Mouse (Mus musculus) limb, embryonic 10.5 days (tissue): ENCODE results near the gene Ube2l3. TPM values are rescaled to one million over a fixed set of nuclear protein-coding genes. Genes with fewer than 3 reads are reported as not detected.
A peak's percentile ranks its signal among the peaks of the same experiment; 100 is the strongest.

Source experiments
- DNase-seq: peaks from one replicate; pipeline ENCODE4 v3.0.0-alpha.2; 2017; ENCODE audit warnings: low spot score
- H3K27ac ChIP-seq: fragments of 300-500 bp; sonication (generic); 2 replicates; pipeline ENCODE4 v1.5.1; 2016; ENCODE audit warnings: mild to moderate bottlenecking
- H3K27me3 ChIP-seq: fragments of 300-500 bp; sonication (generic); 2 replicates; pipeline ENCODE4 v1.6.1; 2016; ENCODE audit warnings: low read depth, mild to moderate bottlenecking; ENCODE audit not compliant: poor library complexity, severe bottlenecking
- H3K36me3 ChIP-seq: fragments of 300-500 bp; sonication (generic); 2 replicates; pipeline ENCODE4 v1.6.1; 2016; ENCODE audit warnings: mild to moderate bottlenecking, moderate library complexity
- H3K4me1 ChIP-seq: fragments of 300-500 bp; sonication (generic); 2 replicates; pipeline ENCODE4 v1.6.1; 2016
- H3K4me3 ChIP-seq: fragments of 300-500 bp; sonication (generic); 2 replicates; pipeline ENCODE4 v1.5.1; 2016; ENCODE audit warnings: mild to moderate bottlenecking, moderate library complexity
- H3K9me3 ChIP-seq: fragments of 300-500 bp; sonication (generic); replicated peaks from 2 replicates; pipeline ENCODE4 v1.6.1; 2016; ENCODE audit warnings: mild to moderate bottlenecking
- WGBS: fragments of 180-500 bp; shearing (Covaris S2); methylation state at CpG from one replicate; pipeline ENCODE4 v1.1.7; 2016; 5-methylcytosine and 5-hydroxymethylcytosine counted together
- microRNA counts: library from miRNA; unstranded; fragments of <30 nt; microRNA quantifications from one replicate; lab custom pipeline; 2017
- microRNA-seq: library from miRNA; unstranded; fragments of <30 nt; microRNA quantifications from one replicate; pipeline ENCODE4, GENCODE M21; 2017
- polyA plus RNA-seq: library from polyadenylated mRNA; unstranded; fragments of >200 nt; fragmentation: Nextera tagmentation; extraction: Ambion mirVana; gene quantifications from 2 replicates; pipeline ENCODE4 v1.2.1, GENCODE M21; 2016

Gene Ube2l3
- polyA plus RNA-seq, 1 experiment from 2014 or later = 432 TPM

DNA sequence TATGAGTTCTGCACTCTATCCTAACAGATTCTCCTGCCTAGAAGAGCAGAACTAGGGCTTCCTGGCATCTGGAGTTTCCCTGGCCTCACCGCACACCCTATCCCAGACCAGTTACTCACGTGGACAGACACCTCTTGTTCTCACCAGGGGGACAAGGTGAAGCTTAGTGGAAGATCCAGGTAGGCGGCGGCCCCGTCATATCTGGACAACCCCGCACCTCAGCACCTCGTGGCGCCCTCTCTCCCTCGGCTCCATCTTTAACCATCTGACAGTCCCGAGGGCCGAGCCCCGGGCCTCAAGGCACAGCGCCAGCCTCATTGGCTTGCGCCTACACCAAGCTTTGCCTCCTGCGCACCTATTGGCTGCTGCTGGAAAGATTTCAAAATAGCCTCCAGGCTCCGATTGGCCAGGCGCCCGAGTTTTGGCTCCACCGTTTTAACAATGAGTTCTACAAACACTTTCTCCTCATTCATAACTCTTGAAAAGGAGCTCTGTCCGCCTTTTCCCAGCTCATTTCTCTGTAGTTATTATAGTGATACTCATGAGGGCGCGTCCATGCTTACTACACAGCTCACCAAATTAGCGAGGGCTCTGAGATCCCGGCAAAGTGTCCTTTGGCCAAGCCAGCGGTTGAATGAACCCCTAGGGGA, 77.5 kb downstream of the Ube2l3 start, which contains the start of gene 2610318N02Rik:
TSS of gene 2610318N02Rik (minus strand) at position 297 of the 650 bp plus-strand sequence.
- Histone ChIP-seq H3K4me1 (peaks cover 36% of the 10 kb centered on the region), H3K27me3 (no peaks in the 10 kb centered on the region), H3K4me3 (peak within 1 kb of the TSS; percentile 72), H3K27ac (peak within 1 kb of the TSS; percentile 93), H3K9me3 (no peaks in the 10 kb centered on the region), H3K36me3 (peaks cover 43% of the 10 kb centered on the region)
- peak; percentile 88 for DNase-seq
- WGBS = 0% methylated on average over 25 of the region's 25 CpGs

DNA sequence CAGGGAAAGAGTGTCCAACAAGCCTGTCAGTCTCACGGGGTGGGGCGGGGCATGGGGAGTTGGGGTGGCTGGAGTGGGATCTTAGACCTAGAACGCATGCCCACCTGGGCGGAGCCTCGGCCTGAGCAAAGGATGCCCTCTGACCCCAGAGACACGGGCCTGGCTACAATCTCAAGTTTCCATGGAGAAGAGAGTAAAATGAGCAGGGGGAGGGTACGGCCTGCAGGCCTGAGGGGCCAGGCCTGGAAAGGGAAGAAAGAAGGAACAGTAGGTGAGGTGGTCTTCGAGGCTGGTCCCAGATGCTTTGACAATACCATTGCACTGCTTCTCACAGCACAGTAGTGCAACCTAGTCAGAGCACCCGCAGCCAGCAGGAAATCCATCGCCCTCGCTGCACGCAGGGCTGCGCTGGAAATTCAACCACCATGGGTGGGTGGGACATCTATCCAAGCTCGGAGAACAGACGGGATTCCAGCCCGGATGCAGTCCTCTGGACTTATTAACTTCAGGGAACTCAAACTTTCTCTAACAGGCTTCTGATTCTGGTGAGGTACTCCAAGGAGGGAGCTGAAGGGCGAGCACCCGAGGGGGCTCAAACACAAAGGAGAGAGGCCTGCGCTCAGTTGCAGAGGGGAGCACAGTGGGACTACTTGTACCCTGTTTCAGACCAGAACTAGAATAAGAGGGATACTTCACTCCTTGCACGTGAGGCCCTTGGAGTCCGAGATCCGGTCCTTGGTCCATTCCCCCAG, 78.2 kb downstream of the Ube2l3 start:
- Histone ChIP-seq H3K36me3 (peaks cover 44% of the 10 kb centered on the region), H3K9me3 (no peaks in the 10 kb centered on the region), H3K4me3 (peak overlapping the region; percentile 72), H3K27ac (peak overlapping the region; percentile 93), H3K4me1 (peaks cover 36% of the 10 kb centered on the region), H3K27me3 (no peaks in the 10 kb centered on the region)
- peak; percentile 80 for DNase-seq
- WGBS = 1% methylated on average over 22 of the region's 22 CpGs

DNA sequence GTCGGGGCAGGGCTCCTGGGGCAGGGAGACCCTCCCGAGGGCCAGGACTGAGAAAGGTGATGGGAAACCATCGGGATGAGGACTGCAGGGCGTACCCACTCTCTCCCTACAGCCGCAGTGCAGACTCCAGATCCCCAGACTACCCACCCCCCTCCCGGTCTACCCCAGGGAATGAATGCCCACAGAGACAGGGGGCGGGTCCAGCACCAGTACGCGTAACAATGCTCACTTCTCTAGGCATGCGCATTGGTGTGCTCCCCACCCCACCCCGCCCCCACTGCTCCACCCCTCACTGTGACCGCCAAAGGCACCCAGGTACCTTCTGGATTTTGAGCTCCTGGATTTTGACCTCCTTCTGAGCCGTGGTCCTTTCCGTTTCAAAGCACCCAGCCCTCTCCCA, 80.9 kb downstream of the Ube2l3 start:
- WGBS = 74% methylated on average over 14 of the region's 14 CpGs
- no peak for DNase-seq
- Histone ChIP-seq H3K4me1 (peaks cover 36% of the 10 kb centered on the region), H3K36me3 (peaks cover 71% of the 10 kb centered on the region), H3K9me3 (no peaks in the 10 kb centered on the region), H3K4me3 (no peak overlapping the region), H3K27ac (no peak overlapping the region), H3K27me3 (no peaks in the 10 kb centered on the region)

DNA sequence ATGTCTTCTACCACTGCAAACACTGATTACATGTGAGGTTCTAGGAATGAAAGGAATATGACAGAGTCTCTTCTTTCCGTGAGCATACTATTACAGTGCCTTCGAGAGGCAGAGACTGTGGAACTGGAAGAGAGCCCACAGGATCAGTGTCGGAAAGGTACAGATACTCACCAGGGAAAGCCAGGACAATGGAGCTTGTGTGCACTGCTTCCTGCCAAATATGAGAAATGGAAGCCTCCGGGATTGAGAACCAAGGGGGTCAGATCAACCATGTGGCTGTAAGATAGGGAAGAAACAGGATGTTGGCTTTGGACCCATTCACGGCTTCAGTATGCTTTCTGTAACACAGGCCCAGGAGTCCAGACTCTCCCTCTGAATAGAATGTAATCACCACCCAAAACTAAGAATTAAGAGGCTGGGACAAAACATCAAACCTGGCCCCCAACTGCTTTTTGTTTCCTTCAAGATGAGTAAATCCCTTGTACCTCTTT, 85.1 kb downstream of the Ube2l3 start:
- Histone ChIP-seq H3K36me3 (peaks cover 100% of the 10 kb centered on the region), H3K9me3 (no peaks in the 10 kb centered on the region), H3K27me3 (no peaks in the 10 kb centered on the region), H3K27ac (no peak overlapping the region), H3K4me3 (no peak overlapping the region), H3K4me1 (peaks cover 9% of the 10 kb centered on the region)
- DNase-seq = no peak
- WGBS = 88% methylated on average over 5 of the region's 5 CpGs

GRCm38 (mm10) chr16:17110771-17111743, 91.4 kb downstream of the Ube2l3 start, which contains the start of gene Ppil2:
Gene Ppil2 (minus strand): TSS chr16:17111257.
- H3K4me1 ChIP-seq = peaks cover 7% of the 10 kb centered on the region
- H3K4me3 ChIP-seq = peak within 1 kb of the TSS; percentile 74
- peak within 1 kb of the TSS; percentile 78 for H3K27ac ChIP-seq
- no peaks in the 10 kb centered on the region for H3K27me3 ChIP-seq
- H3K36me3 ChIP-seq = peaks cover 70% of the 10 kb centered on the region
- H3K9me3 ChIP-seq = no peaks in the 10 kb centered on the region
- peak; percentile 77 for DNase-seq
- 10% methylated on average over 38 of the region's 38 CpGs for WGBS

- DNase-seq = no peak
- H3K4me3 ChIP-seq = no peak overlapping the region
- H3K27ac ChIP-seq = no peak overlapping the region
- peaks cover 93% of the 10 kb centered on the region for H3K36me3 ChIP-seq
- 95% methylated on average over 4 of the region's 4 CpGs for whole genome bisulfite sequencing
- no peaks in the 10 kb centered on the region for H3K27me3 ChIP-seq
- no peaks in the 10 kb centered on the region for H3K4me1 ChIP-seq
- H3K9me3 ChIP-seq = no peaks in the 10 kb centered on the region
These were observed 97.8 kb downstream of the Ube2l3 start for GRCm38 (mm10) chr16:17104600-17104999.

DNA sequence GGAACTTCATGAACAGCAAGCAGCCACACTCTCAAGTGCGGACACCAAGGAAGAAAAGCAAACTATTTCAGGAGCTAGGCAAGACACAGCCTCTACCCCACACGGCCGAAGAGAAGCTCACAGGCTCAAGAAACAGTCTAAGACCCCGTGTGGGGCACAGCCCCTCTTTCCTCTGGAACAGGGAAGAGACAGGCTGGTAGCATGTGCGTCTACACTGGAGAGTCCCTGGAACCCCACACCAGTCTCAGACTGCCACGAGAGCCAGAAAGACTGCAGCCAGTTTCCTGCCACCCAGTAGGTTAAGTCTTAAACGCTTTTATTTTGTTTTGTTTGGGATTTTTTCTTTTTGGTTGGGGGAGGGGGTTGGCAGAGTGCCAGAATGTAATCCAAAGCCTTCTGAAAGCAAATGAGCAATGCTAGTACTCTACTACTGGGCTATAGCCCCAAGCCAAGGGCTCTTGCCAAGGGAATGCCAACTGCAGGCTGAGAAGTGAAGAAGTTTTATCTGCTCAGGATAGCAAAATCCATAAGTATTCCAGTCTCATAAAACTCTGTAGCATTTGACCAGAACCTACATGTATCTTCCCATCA, 99.7 kb downstream of the Ube2l3 start:
- Histone ChIP-seq H3K27me3 (no peaks in the 10 kb centered on the region), H3K27ac (no peak overlapping the region), H3K9me3 (no peaks in the 10 kb centered on the region), H3K4me3 (no peak overlapping the region), H3K4me1 (no peaks in the 10 kb centered on the region), H3K36me3 (peaks cover 96% of the 10 kb centered on the region)
- WGBS = 91% methylated on average over 7 of the region's 7 CpGs
- DNase-seq = no peak

MicroRNAs within 50 kb of the gene (microRNA counts, 519-probe panel; counts per million panel counts)
- microRNA mmu-miR-130b (lab: Ali Mortazavi, UCI) (6,351 counts per million, percentile 95 among the panel's probes with 10 or more counts), microRNA mmu-miR-301b (lab: Ali Mortazavi, UCI) (4,106 counts per million, percentile 80 among the panel's probes with 10 or more counts)

Small RNA genes within 50 kb of the gene (microRNA-seq; reads per million reads assigned to microRNA genes)
- 9,409 reads per million, percentile 95 among the genes with 10 or more reads in this experiment for gene Mir130b
- gene Mir301b = 173 reads per million, percentile 56 among the genes with 10 or more reads in this experiment

Other genes starting within 250 kb of the Ube2l3 start
- gene Mapk1, start 219.3 kb downstream of the Ube2l3 start, polyA plus RNA-seq = 138 and 141 TPM in 2 replicates
- 90.3 and 107 TPM in 2 replicates for gene Ypel1, start 133.0 kb downstream of the Ube2l3 start, polyA plus RNA-seq
- 138 and 172 TPM in 2 replicates for gene Ppil2, start 91.4 kb downstream of the Ube2l3 start, polyA plus RNA-seq
- gene 2610318N02Rik, start 77.5 kb downstream of the Ube2l3 start, polyA plus RNA-seq = 182 and 195 TPM in 2 replicates
- gene Sdf2l1, start 70.3 kb downstream of the Ube2l3 start, polyA plus RNA-seq = 87.4 and 114 TPM in 2 replicates
- 4.1 and 7.0 TPM in 2 replicates for gene Ydjc, start 58.0 kb downstream of the Ube2l3 start, polyA plus RNA-seq
- 0.40 and 0.63 TPM in 2 replicates for gene Ccdc116, start 55.4 kb downstream of the Ube2l3 start, polyA plus RNA-seq
- 0.18 and 0.49 TPM in 2 replicates for gene Rimbp3, start 6.0 kb upstream of the Ube2l3 start, polyA plus RNA-seq
- 16.8 and 19.3 TPM in 2 replicates for gene Hic2, start 30.9 kb upstream of the Ube2l3 start, polyA plus RNA-seq
- gene Tmem191c, start 73.4 kb upstream of the Ube2l3 start, polyA plus RNA-seq = 4.7 and 9.1 TPM in 2 replicates
- 0.06 and 0.14 TPM in 2 replicates for gene Serpind1, start 128.7 kb upstream of the Ube2l3 start, polyA plus RNA-seq
- 8.5 and 11.7 TPM in 2 replicates for gene Snap29, start 203.3 kb upstream of the Ube2l3 start, polyA plus RNA-seq
- gene Pi4ka, start 203.7 kb upstream of the Ube2l3 start, polyA plus RNA-seq = 30.1 and 37.6 TPM in 2 replicates
- 83.6 and 84.0 TPM in 2 replicates for gene Crkl, start 249.3 kb upstream of the Ube2l3 start, polyA plus RNA-seq